Mouse (Mus musculus) brain, embryonic 14.5 days (tissue): Measurements from ENCODE around the gene Trib3.

ENCODE experiments used
- CTCF ChIP-seq: fragments of 200-500 bp; IDR thresholded peaks from 2 replicates; pipeline ENCODE4 v1.5.1; 2012; ENCODE audit warnings: inconsistent platforms, mild to moderate bottlenecking, moderate library complexity, borderline replicate concordance; ENCODE audit not compliant: insufficient read depth, insufficient read length; ENCODE audit errors: extremely low read depth
- POLR2A ChIP-seq: fragments of 200-500 bp; IDR thresholded peaks from 2 replicates; pipeline ENCODE4 v1.6.1; 2012; ENCODE audit warnings: mild to moderate bottlenecking, inconsistent platforms, borderline replicate concordance; ENCODE audit not compliant: poor library complexity, insufficient read depth, insufficient read length, severe bottlenecking; ENCODE audit errors: extremely low read depth

GRCm38 (mm10) chr2:152373547-152373946, 29.7 kb upstream of the Trib3 start:
- no peak for TF ChIP-seq POLR2A
- TF ChIP-seq CTCF: no peak
